Mouse (Mus musculus): ENCODE measurements around the gene Hagh.

The Hagh gene

GRCm38 (mm10) chr17:24839842-24840241 is at the start of gene Hagh:
Gene Hagh, plus strand, starts transcription at chr17:24840143.
- no peak for DNase-seq

GRCm38 (mm10) chr17:24792190-24792589 is 47.8 kb upstream of the Hagh start:
- DNase-seq: no peak

- peak; percentile 6 for DNase-seq
Observed at GRCm38 (mm10) chr17:24794791-24795190, 45.2 kb upstream of the Hagh start.

- no peak for DNase-seq
Observed at GRCm38 (mm10) chr17:24796969-24797368, 43.0 kb upstream of the Hagh start.

GRCm38 (mm10) chr17:24798229-24798628 is 41.7 kb upstream of the Hagh start:
- DNase-seq: no peak

GRCm38 (mm10) chr17:24799476-24799875 is 40.5 kb upstream of the Hagh start:
- no peak for DNase-seq

GRCm38 (mm10) chr17:24800524-24800923 is 39.4 kb upstream of the Hagh start:
- DNase-seq: no peak

- peak; percentile 6 for DNase-seq
Observed at GRCm38 (mm10) chr17:24803952-24804951, 35.7 kb upstream of the Hagh start, which contains the start of gene Meiob. Gene Meiob, plus strand, starts transcription at chr17:24804289.

- no peak for DNase-seq
Observed at GRCm38 (mm10) chr17:24811211-24811610, 28.7 kb upstream of the Hagh start.

GRCm38 (mm10) chr17:24812215-24812614 is 27.7 kb upstream of the Hagh start:
- DNase-seq: no peak

- DNase-seq: no peak
Observed at GRCm38 (mm10) chr17:24815256-24815655, 24.7 kb upstream of the Hagh start.

GRCm38 (mm10) chr17:24817503-24817902 is 22.4 kb upstream of the Hagh start:
- DNase-seq: no peak

GRCm38 (mm10) chr17:24818172-24818571 is 21.8 kb upstream of the Hagh start:
- no peak for DNase-seq

GRCm38 (mm10) chr17:24819469-24819868 is 20.5 kb upstream of the Hagh start:
- no peak for DNase-seq

GRCm38 (mm10) chr17:24821351-24822280 is 18.3 kb upstream of the Hagh start:
- no peak for DNase-seq

GRCm38 (mm10) chr17:24840341-24840740 is 398 bp downstream of the Hagh start:
- no peak for DNase-seq

- no peak for DNase-seq
Observed at GRCm38 (mm10) chr17:24841133-24841532, 1.2 kb downstream of the Hagh start.

GRCm38 (mm10) chr17:24842631-24843030 is 2.7 kb downstream of the Hagh start:
- no peak for DNase-seq

- DNase-seq: no peak
Observed at GRCm38 (mm10) chr17:24844525-24844924, 4.6 kb downstream of the Hagh start.

- no peak for DNase-seq
Observed at GRCm38 (mm10) chr17:24847386-24847785, 7.4 kb downstream of the Hagh start.

GRCm38 (mm10) chr17:24848600-24849031 is 8.7 kb downstream of the Hagh start:
- no peak for DNase-seq

GRCm38 (mm10) chr17:24849733-24850064 is 9.8 kb downstream of the Hagh start:
- DNase-seq: no peak

GRCm38 (mm10) chr17:24850065-24850772 is 10.3 kb downstream of the Hagh start, which contains the start of gene Fahd1:
Gene Fahd1, minus strand, starts transcription at chr17:24850364.
- peak; percentile 98 for DNase-seq

Data from cerebellum, adult 11-12 months (tissue).